Mouse (Mus musculus) neural tube, embryonic 15.5 days (tissue): ENCODE results near the gene Olfr1411. TPM values are rescaled to one million over a fixed set of nuclear protein-coding genes. Genes with fewer than 3 reads are reported as not detected.

Experiments used
- ATAC-seq: fragments of 200-750 bp; cut with Nextera tagmentation; 2 replicates; pipeline ENCODE4 v1.8.0; 2017; ENCODE audit warnings: mild to moderate bottlenecking, moderate TSS enrichment, moderate library complexity; ENCODE audit not compliant: low FRiP score
- H3K27ac ChIP-seq: fragments of 300-500 bp; sonication (generic); replicated peaks from 2 replicates; pipeline ENCODE4 v1.5.1; 2015; ENCODE audit warnings: mild to moderate bottlenecking, inconsistent platforms
- H3K27me3 ChIP-seq: fragments of 300-500 bp; sonication (generic); replicated peaks from 2 replicates; pipeline ENCODE4 v1.6.1; 2015; ENCODE audit warnings: inconsistent platforms
- H3K36me3 ChIP-seq: fragments of 300-500 bp; sonication (generic); 2 replicates; pipeline ENCODE4 v1.6.1; 2015; ENCODE audit warnings: inconsistent platforms
- H3K4me1 ChIP-seq: fragments of 300-500 bp; sonication (generic); 2 replicates; pipeline ENCODE4 v1.6.1; 2015; ENCODE audit warnings: inconsistent platforms
- H3K4me2 ChIP-seq: fragments of 300-500 bp; sonication (generic); 2 replicates; pipeline ENCODE4 v1.6.1; 2015; ENCODE audit warnings: inconsistent platforms, mild to moderate bottlenecking, moderate library complexity
- H3K4me3 ChIP-seq: fragments of 300-500 bp; sonication (generic); replicated peaks from 2 replicates; pipeline ENCODE4 v1.5.1; 2015; ENCODE audit warnings: mild to moderate bottlenecking, inconsistent platforms
- H3K9ac ChIP-seq: fragments of 300-500 bp; sonication (generic); replicated peaks from 2 replicates; pipeline ENCODE4 v1.6.1; 2015; ENCODE audit warnings: mild to moderate bottlenecking, inconsistent platforms
- H3K9me3 ChIP-seq: fragments of 300-500 bp; sonication (generic); replicated peaks from 2 replicates; pipeline ENCODE4 v1.6.1; 2016; ENCODE audit warnings: inconsistent platforms
- WGBS: fragments of 180-500 bp; shearing (Covaris S2); methylation state at CpG from one replicate; pipeline ENCODE4 v1.1.7; 2015; ENCODE audit warnings: mixed read lengths; 5-methylcytosine and 5-hydroxymethylcytosine counted together
- polyA plus RNA-seq: library from polyadenylated mRNA; unstranded; fragments of >200 nt; fragmentation: Nextera tagmentation; extraction: Ambion mirVana; gene quantifications from 2 replicates; pipeline ENCODE4 v1.2.1, GENCODE M21; 2015

The Olfr1411 gene
- polyA plus RNA-seq = not detected in 2 replicates

GRCm38 (mm10) chr1:92594111-92594510, at the start of gene Olfr1411:
Gene Olfr1411 (plus strand): TSS chr1:92594411.
- Histone ChIP-seq H3K27ac (no peak within 1 kb of the TSS), H3K9me3 (no peaks in the 10 kb centered on the region), H3K9ac (no peak within 1 kb of the TSS), H3K27me3 (no peaks in the 10 kb centered on the region), H3K4me1 (no peaks in the 10 kb centered on the region), H3K36me3 (no peaks in the 10 kb centered on the region), H3K4me2 (no peak within 1 kb of the TSS), H3K4me3 (no peak within 1 kb of the TSS)
- no peak for ATAC-seq

GRCm38 (mm10) chr1:92545929-92546328, 48.3 kb upstream of the Olfr1411 start:
- Histone ChIP-seq H3K4me3 (no peak overlapping the region), H3K9ac (no peak overlapping the region), H3K27me3 (no peaks in the 10 kb centered on the region), H3K36me3 (no peaks in the 10 kb centered on the region), H3K9me3 (no peaks in the 10 kb centered on the region), H3K4me1 (no peaks in the 10 kb centered on the region), H3K4me2 (no peak overlapping the region), H3K27ac (no peak overlapping the region)
- no peak for ATAC-seq
- 86% methylated on average over 2 of the region's 2 CpGs for WGBS

GRCm38 (mm10) chr1:92571022-92571421, 23.2 kb upstream of the Olfr1411 start, which contains the start of gene Olfr1413:
Gene Olfr1413 (plus strand): TSS chr1:92571322.
- Histone ChIP-seq H3K27ac (no peak within 1 kb of the TSS), H3K9ac (no peak within 1 kb of the TSS), H3K4me3 (no peak within 1 kb of the TSS), H3K36me3 (no peaks in the 10 kb centered on the region), H3K4me1 (no peaks in the 10 kb centered on the region), H3K9me3 (no peaks in the 10 kb centered on the region), H3K27me3 (no peaks in the 10 kb centered on the region), H3K4me2 (no peak within 1 kb of the TSS)
- ATAC-seq = no peak
- WGBS = 86% methylated on average over 3 of the region's 3 CpGs

- ATAC-seq = no peak
- Histone ChIP-seq H3K4me1 (no peaks in the 10 kb centered on the region), H3K27ac (no peak within 1 kb of the TSS), H3K9me3 (no peaks in the 10 kb centered on the region), H3K9ac (no peak within 1 kb of the TSS), H3K4me3 (no peak within 1 kb of the TSS), H3K36me3 (no peaks in the 10 kb centered on the region), H3K27me3 (no peaks in the 10 kb centered on the region), H3K4me2 (no peak within 1 kb of the TSS)
- 91% methylated on average over 2 of the region's 2 CpGs for WGBS
Measured at GRCm38 (mm10) chr1:92585479-92585878, 8.7 kb upstream of the Olfr1411 start, which contains the start of gene Olfr1412. Gene Olfr1412 (plus strand): TSS chr1:92585779.

- Histone ChIP-seq H3K36me3 (no peaks in the 10 kb centered on the region), H3K9ac (no peak overlapping the region)
- ATAC-seq = no peak
Measured at GRCm38 (mm10) chr1:92596019-92596418, 1.8 kb downstream of the Olfr1411 start.

GRCm38 (mm10) chr1:92605482-92605881, 11.3 kb downstream of the Olfr1411 start, which contains the start of gene Olfr1410:
Gene Olfr1410 (plus strand): TSS chr1:92605782.
- H3K4me3 ChIP-seq = no peak within 1 kb of the TSS
- no peaks in the 10 kb centered on the region for H3K4me1 ChIP-seq
- no peak for ATAC-seq
- H3K9me3 ChIP-seq = no peaks in the 10 kb centered on the region
- H3K27me3 ChIP-seq = peaks cover 6% of the 10 kb centered on the region; the same call in 1 of the 2 replicates
- WGBS = 95% methylated on average over 1 of the region's 1 CpGs
- no peak within 1 kb of the TSS for H3K4me2 ChIP-seq
- no peak within 1 kb of the TSS for H3K27ac ChIP-seq
- H3K9ac ChIP-seq = no peak within 1 kb of the TSS
- no peaks in the 10 kb centered on the region for H3K36me3 ChIP-seq

More at GRCm38 (mm10) chr1:92596019-92596418, 1.8 kb downstream of the Olfr1411 start:
- Histone ChIP-seq H3K4me2 (no peak overlapping the region), H3K4me1 (no peaks in the 10 kb centered on the region), H3K27me3 (no peaks in the 10 kb centered on the region), H3K9me3 (no peaks in the 10 kb centered on the region), H3K4me3 (no peak overlapping the region), H3K27ac (no peak overlapping the region)
- WGBS = 94% methylated on average over 3 of the region's 3 CpGs

- no peaks in the 10 kb centered on the region for H3K36me3 ChIP-seq
- H3K27ac ChIP-seq = no peak overlapping the region
- peaks cover 8% of the 10 kb centered on the region; the same call in 1 of the 2 replicates for H3K27me3 ChIP-seq
- ATAC-seq = no peak
- H3K9ac ChIP-seq = no peak overlapping the region
- H3K4me2 ChIP-seq = no peak overlapping the region
- no peaks in the 10 kb centered on the region for H3K9me3 ChIP-seq
- no peak overlapping the region for H3K4me3 ChIP-seq
- WGBS = 85% methylated on average over 4 of the region's 4 CpGs
- H3K4me1 ChIP-seq = no peaks in the 10 kb centered on the region
Measured at GRCm38 (mm10) chr1:92607711-92608110, 13.5 kb downstream of the Olfr1411 start.

- Histone ChIP-seq H3K4me2 (no peak overlapping the region), H3K9me3 (no peaks in the 10 kb centered on the region), H3K4me3 (no peak overlapping the region), H3K27me3 (peaks cover 8% of the 10 kb centered on the region; the same call in 1 of the 2 replicates), H3K36me3 (no peaks in the 10 kb centered on the region), H3K4me1 (no peaks in the 10 kb centered on the region), H3K27ac (no peak overlapping the region), H3K9ac (no peak overlapping the region)
- 0 out of 2 replicates have a peak, but pooled peaks have one; percentile 57 for ATAC-seq
- 9% methylated on average over 5 of the region's 5 CpGs for WGBS
Measured at GRCm38 (mm10) chr1:92611008-92611407, 16.8 kb downstream of the Olfr1411 start.

- Histone ChIP-seq H3K4me3 (no peak overlapping the region), H3K27me3 (peaks cover 8% of the 10 kb centered on the region; the same call in 1 of the 2 replicates), H3K4me2 (no peak overlapping the region), H3K9me3 (no peaks in the 10 kb centered on the region), H3K27ac (no peak overlapping the region), H3K36me3 (no peaks in the 10 kb centered on the region), H3K4me1 (no peaks in the 10 kb centered on the region), H3K9ac (no peak overlapping the region)
- no peak for ATAC-seq
- WGBS = 37% methylated on average over 4 of the region's 4 CpGs
Measured at GRCm38 (mm10) chr1:92613175-92613574, 19.0 kb downstream of the Olfr1411 start.

GRCm38 (mm10) chr1:92614516-92614915, 20.3 kb downstream of the Olfr1411 start:
- no peak overlapping the region for H3K4me2 ChIP-seq
- H3K4me3 ChIP-seq = no peak overlapping the region
- ATAC-seq = no peak
- H3K27ac ChIP-seq = no peak overlapping the region
- H3K9ac ChIP-seq = no peak overlapping the region
- no peaks in the 10 kb centered on the region for H3K4me1 ChIP-seq
- H3K27me3 ChIP-seq = peaks cover 5% of the 10 kb centered on the region; the same call in 1 of the 2 replicates
- H3K36me3 ChIP-seq = no peaks in the 10 kb centered on the region
- no peaks in the 10 kb centered on the region for H3K9me3 ChIP-seq
- WGBS = 11% methylated on average over 1 of the region's 1 CpGs

GRCm38 (mm10) chr1:92616046-92616445, 21.8 kb downstream of the Olfr1411 start:
- WGBS = 82% methylated on average over 1 of the region's 1 CpGs

GRCm38 (mm10) chr1:92617488-92617887, 23.3 kb downstream of the Olfr1411 start, which contains the start of gene Olfr12:
Gene Olfr12 (plus strand): TSS chr1:92617788.
- 41% methylated on average over 2 of the region's 2 CpGs for WGBS
- H3K4me1 ChIP-seq = no peaks in the 10 kb centered on the region
- no peaks in the 10 kb centered on the region for H3K9me3 ChIP-seq
- no peak within 1 kb of the TSS for H3K4me2 ChIP-seq
- no peak within 1 kb of the TSS for H3K9ac ChIP-seq
- H3K27ac ChIP-seq = no peak within 1 kb of the TSS
- H3K27me3 ChIP-seq = no peaks in the 10 kb centered on the region; the same call in none of the 2 replicates
- no peaks in the 10 kb centered on the region for H3K36me3 ChIP-seq
- H3K4me3 ChIP-seq = no peak within 1 kb of the TSS
- no peak for ATAC-seq

More at GRCm38 (mm10) chr1:92616046-92616445, 21.8 kb downstream of the Olfr1411 start:
- H3K36me3 ChIP-seq = no peaks in the 10 kb centered on the region
- no peak for ATAC-seq
- no peak overlapping the region for H3K4me2 ChIP-seq
- H3K27me3 ChIP-seq = peaks cover 3% of the 10 kb centered on the region
- H3K4me3 ChIP-seq = no peak overlapping the region
- no peak overlapping the region for H3K9ac ChIP-seq
- H3K27ac ChIP-seq = no peak overlapping the region
- H3K9me3 ChIP-seq = no peaks in the 10 kb centered on the region
- no peaks in the 10 kb centered on the region for H3K4me1 ChIP-seq
